Mouse (Mus musculus) adrenal gland, postnatal 25 days (tissue): ENCODE measurements at regions not wholly inside any gene's neighbourhood (a gene's known extent, or its start where the extent isn't known, plus 50 kb on each side); places are given as distances from the start of the nearest gene placed in this dataset.

Experiments used
- DNase-seq: peaks from one replicate; pipeline ENCODE4 v3.0.0; 2021; ENCODE audit warnings: mixed read lengths

DNA sequence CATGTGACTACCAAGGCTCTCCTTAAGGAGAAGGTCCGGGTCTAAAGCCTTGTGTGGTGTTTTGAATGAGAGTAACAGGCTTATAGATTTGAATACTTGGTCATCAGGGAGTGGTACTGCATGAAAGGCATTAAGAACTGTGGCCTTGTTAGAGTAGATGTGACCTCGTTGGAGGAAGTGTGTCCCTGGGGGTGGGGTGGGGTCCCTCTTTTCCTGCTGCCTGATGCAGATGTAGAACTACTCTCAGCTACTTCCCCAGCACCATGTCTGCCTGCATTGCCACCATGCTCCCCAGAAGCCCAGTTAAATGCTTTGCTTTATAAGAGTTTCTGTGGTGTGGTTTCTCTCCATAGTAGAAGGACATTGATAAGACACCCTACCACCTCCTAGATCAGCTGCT is 367.9 kb downstream of the Cbln4 start:
- DNase-seq = no peak

- no peak for DNase-seq
Observed at GRCm38 (mm10) chr2:171670945-171671547, 372.2 kb downstream of the Cbln4 start.

GRCm38 (mm10) chr2:171668791-171669645 is 374.2 kb downstream of the Cbln4 start:
- no peak for DNase-seq

- no peak for DNase-seq
Observed at GRCm38 (mm10) chr2:171662571-171662970, 380.7 kb downstream of the Cbln4 start.

GRCm38 (mm10) chr2:171661896-171662511 is 381.3 kb downstream of the Cbln4 start:
- DNase-seq = no peak

DNA sequence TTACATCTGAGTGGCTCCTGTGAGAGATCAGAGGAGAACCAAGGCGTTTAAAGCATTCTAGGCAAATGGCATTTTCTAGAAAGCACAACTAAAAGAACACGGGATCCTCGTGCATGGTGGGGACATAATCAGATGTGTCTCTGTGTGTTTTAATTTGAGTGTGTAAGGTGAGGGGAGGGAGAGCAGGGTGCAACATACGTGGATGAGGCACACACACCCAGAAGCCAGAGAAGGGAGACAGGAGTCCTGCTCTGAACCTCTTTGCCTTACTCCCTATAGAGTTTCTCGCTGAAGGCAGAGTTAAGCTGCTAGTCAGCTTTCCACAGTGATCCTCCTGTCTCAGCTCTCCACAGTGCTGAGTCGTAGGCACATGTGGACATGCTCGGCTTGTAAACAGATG is 386.1 kb downstream of the Cbln4 start:
- DNase-seq = no peak

DNA sequence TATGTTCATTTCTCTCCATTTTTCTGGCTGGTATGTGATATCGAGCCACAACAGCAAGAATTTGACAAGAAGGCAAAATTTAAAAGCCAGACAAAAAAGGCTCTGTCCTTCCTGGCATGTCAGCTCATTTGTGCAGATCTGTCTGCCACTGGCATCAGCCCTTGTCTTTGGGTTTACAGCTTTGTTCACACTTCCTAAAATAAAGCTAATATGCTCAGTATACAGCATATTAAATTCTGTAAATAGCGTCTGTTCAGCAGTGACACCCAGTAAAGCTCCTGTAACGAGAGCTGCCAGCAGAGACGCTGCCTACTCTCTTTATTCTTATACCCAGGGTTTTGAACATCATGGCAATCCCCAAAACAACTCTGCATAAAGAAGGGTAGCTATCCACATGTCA is 401.5 kb downstream of the Cbln4 start:
- no peak for DNase-seq

DNA sequence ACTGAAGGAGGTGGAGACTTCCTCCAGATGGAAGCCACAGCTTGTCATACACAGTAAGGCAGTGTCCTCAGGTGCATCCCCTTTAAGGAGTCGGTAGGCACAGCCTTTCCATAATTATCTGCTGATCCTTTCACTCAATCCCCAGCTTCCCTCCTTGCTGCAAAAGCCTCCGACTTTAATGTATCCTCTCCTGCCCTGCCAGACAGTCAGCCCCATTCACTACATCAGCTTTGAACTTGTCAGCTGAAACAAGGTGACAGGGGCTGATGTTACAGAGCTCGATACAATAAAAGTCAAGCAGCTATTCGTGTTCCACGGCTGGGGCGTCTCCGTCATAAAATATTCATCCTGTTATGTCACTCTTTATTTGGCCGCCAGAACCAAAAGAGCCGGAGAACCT is 402.8 kb downstream of the Cbln4 start:
- DNase-seq = no peak

GRCm38 (mm10) chr2:171638931-171639330 is 404.3 kb downstream of the Cbln4 start:
- no peak for DNase-seq

DNA sequence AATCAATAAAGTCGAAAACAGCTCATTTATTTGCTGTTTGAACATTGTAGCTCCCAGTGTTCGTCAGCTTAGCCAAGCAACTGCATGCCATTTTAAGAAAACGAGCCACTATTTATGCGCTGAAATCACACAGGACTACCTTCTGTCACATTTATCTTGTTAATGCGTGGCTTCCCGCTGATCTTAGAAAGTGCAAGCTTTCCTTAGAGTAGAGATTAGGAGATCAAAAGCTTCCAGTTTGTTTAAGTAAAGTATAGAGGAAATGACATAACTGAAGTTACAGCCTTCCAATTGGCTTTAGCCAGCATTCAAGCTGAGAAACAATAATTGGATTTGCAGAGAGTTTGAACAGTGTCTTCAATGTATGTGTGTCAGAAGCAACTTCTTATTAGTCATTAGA is 406.4 kb downstream of the Cbln4 start:
- DNase-seq = no peak

DNA sequence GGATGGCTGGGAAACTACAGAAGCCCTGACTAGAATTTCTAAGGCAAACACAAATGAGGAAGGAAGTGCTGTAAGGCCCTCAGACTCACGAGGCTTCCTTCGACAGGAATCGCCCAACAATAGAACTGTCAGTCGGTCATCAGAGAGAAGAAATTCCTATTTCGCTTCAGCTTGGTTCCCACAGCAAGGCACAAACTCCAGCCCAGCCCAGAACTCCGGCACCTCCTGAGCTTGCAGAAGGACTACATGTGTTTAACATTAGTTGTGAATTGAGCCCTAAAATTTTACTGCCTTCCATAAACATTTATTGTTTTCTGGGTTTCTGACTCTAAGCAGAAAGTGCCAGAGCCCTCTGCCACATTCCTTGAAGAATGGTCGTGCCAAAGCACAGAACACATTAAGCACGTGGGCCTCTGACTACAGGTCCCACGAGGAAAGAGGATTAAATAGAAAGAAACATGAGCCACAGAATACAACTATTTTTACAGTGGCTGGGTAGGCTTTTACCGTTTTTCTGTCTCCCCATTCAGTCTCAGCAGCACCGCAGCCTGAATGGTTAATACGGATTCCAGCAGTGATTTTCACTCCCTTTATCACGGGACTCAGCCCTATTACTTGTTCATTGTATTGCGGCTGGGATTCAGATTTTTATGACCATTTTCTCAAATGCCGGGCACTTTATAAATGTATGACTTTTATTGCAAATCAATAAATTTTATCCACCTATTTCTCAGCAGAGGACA is 409.7 kb downstream of the Cbln4 start:
- no peak for DNase-seq

- DNase-seq = no peak
Observed at GRCm38 (mm10) chr2:171630101-171630715, 413.1 kb downstream of the Cbln4 start.

DNA sequence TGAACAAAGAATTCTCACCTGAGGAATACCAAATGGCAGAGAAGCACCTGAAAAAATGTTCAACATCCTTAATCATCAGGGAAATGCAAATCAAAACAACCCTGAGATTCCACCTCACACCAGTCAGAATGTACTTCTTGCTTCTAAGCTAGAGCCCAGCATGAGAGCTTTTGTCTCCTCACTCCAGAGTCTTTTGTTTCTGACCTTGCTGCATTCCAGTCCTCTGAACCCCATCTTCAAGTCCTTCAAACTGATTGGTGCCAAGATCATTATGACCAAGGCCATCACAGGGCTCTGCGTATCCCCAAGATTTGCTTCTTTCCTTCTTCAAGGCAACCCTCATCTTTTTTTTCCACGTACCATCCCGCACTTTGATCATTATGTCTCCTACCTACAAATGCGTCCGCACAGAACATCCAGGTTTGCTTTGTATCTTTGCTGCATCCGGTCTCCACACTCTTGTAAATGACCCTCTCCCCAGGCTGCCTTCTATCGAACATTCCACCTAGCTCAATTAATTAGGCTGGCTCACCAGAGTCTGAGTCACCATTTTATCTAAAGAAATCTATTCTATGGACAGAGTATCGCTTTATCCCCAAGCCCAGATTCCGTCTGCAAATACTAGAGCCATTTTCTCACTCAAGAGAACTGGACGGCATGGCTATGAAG is 414.9 kb downstream of the Cbln4 start:
- no peak for DNase-seq

DNA sequence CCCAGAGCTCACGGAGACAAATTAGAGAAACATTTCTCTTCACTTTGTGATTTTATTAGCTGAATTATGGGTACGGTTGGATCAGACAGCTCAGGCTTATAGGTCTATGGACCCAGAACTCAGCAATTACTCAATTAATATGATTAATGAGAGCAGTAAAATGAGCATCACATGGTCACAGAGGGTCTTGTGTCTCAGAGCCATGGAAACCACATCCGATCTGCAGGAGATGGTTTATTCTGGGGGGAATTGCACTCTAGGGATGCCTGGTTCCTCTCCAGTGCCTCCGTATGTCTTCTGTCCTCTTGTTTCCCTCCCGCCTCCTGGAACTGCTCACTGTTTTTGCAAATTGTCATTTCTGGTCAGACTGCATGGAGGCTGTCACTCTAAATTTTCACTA is 422.6 kb downstream of the Cbln4 start:
- no peak for DNase-seq

DNA sequence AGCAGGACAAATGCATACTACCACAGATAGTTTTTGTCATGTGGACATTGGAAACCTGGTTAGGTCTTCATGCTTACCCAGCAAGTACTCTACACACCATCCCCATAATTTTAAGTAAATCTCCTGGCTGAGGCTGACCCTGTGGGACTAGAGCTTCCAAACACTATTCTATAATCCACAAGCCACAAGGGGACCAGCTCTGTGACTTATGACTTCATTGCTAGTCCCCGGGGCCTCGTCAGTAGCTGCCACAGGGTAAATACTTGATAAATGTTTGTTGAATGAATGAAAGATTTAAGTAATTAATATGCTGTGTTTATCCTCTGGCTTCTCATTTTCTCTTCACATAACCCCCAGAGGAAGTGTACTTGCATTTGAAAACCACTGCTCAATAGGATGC is 423.0 kb downstream of the Cbln4 start:
- DNase-seq = no peak

GRCm38 (mm10) chr2:171618771-171619170 is 424.5 kb downstream of the Cbln4 start:
- no peak for DNase-seq

DNA sequence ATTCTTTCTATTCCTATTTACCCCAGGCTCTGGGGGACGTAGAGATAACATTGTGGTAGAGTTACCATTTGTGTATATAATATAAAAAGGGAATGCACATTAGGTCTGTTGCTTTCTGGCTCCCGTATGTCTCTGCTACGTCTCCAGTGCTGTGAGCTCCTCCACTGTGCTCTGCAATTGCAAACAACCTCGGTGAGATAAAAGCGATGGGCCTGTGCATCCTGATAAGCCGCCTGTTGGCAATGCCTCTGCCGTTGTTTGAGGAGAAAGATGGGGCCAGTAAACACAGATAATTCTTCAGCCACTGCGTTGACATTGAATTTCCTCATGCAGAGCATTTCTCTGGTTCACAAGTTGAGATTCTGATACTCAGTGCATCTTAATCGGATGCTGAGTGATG is 424.9 kb downstream of the Cbln4 start:
- DNase-seq = no peak

- DNase-seq = no peak
Observed at GRCm38 (mm10) chr2:171615462-171615861, 427.8 kb downstream of the Cbln4 start.

GRCm38 (mm10) chr2:171605064-171605463 is 438.2 kb downstream of the Cbln4 start:
- DNase-seq = no peak

- no peak for DNase-seq
Observed at GRCm38 (mm10) chr2:171595240-171595639, 448.0 kb downstream of the Cbln4 start.

GRCm38 (mm10) chr2:171593884-171594283 is 449.4 kb downstream of the Cbln4 start:
- no peak for DNase-seq

DNA sequence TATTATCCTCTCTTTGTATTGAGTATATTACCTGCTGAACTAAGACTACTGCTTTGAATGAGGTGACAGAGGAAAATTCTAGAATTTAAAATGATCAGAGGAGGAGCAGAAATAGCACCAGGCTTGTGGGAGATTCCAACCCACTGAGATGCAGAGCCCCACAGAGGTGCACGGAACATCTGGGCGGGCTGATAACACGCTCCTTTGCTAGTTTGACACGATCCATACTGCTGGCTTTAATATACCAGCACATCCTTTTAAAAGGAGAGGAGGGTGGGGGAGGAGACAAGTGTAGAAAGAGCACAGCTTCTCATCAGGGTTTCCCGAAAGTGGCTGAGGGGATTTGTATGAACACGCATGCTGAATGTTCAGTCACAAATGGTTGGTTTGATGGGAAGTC is 451.0 kb downstream of the Cbln4 start:
- DNase-seq = no peak
